Mouse (Mus musculus): ENCODE results near the gene Hp1bp3. TPM values are rescaled to one million over a fixed set of nuclear protein-coding genes. Genes with fewer than 3 reads are reported as not detected.
A peak's percentile ranks its signal among the peaks of the same experiment; 100 is the strongest.

Hp1bp3 gene
- 147 and 152 TPM in 2 replicates for polyA plus RNA-seq (2016; fragmentation: Nextera tagmentation; extraction: Ambion mirVana)

DNA sequence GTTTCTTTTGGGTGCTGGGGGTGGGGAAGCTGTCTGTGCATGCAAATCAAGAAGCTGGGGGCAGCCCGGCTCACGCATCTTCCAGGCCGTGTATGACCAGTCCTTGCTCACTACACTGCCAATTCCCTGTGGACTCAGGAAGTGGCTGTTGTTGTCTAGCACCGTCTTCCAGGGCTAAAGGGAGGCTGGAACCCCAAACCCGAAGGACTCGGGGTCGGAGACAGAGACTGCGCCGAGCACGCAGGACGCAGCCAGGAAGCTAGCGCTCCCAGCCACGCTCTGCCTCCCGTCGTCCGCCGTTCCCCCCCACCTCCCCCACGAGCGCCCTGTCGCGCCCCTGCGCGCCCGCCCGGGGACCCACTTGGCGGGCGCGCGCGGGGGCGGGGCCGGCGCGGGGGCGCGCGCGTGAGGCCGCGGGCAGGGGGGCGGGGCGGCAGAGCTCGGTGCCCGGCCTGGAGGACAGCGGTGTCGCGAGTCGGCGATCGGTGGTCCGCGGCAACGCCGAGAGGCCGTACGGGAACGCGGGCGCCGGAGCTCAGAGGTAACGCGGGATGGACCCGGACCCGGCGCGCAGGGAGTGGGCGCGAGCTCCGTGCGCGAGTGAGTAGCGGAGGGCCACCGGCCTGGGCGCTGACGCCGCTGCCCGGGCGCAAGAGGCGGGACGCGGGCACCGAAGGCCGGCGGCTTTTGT lies at the start of gene Hp1bp3:
Hp1bp3 (plus strand) TSS at position 97 of the 691 bp plus-strand sequence.
- Histone ChIP-seq H3K36me3 (replicated peaks) (peaks cover 29% of the 10 kb centered on the region), H3K9me3 (no peaks in the 10 kb centered on the region), H3K27ac (peak within 1 kb of the TSS; percentile 100), H3K4me3 (peak within 1 kb of the TSS; percentile 91), H3K27me3 (ENCODE audit: poor library complexity, severe bottlenecking) (no peaks in the 10 kb centered on the region), H3K4me1 (peaks cover 34% of the 10 kb centered on the region)
- DNase-seq (ENCODE audit: extremely low spot score, low spot score), result peak; percentile 76
- WGBS, result under 1% methylated on average over 84 of the region's 84 CpGs

DNA sequence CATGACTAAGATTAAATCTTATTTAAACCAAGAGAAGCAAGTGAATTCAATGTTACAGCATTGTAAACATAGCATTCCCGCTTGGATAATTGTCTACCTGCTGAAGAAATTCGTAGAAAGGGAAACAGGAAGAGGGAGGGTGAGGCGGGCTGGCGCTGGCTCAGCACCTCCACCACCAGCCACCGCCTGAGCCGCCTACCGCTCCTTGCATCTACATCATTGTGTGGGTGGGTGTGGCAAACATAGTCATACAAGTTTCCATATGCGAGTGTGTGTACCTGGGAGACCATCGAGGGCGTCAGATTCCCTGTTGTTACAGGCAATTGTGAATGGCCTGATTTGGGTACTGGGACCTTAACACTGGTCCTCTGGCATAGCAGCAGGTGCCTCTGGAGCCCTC lies 49.6 kb upstream of the Hp1bp3 start:
- H3K27me3 ChIP-seq (ENCODE audit: poor library complexity, severe bottlenecking), result no peaks in the 10 kb centered on the region
- no peak overlapping the region for H3K4me3 ChIP-seq
- H3K4me1 ChIP-seq, result peaks cover 7% of the 10 kb centered on the region
- no peak overlapping the region for H3K27ac ChIP-seq
- no peaks in the 10 kb centered on the region for H3K9me3 ChIP-seq
- H3K36me3 ChIP-seq (replicated peaks), result peaks cover 98% of the 10 kb centered on the region
- 93% methylated on average over 10 of the region's 10 CpGs for WGBS
- DNase-seq (ENCODE audit: extremely low spot score, low spot score), result no peak

DNA sequence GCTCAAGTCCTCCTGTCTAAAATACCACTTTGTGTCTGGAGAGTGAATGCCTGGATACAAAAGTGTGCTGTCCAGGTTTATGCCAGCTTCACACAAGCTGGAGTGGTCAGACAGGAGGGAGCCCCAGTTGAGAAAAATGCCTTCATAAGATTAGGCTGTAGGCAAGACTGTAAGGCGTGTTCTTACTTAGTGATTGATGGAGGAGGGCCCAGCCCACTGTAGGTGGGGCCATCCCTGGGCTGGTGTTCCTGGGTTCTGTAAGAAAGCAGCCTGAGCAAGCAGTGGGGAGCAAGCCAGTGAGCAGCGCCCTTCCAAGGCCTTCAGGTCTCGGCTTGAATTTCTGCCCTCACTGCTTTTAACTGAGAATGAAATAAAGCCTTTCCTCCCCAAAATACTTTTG lies 47.9 kb upstream of the Hp1bp3 start:
- 92% methylated on average over 3 of the region's 3 CpGs for WGBS
- Histone ChIP-seq H3K4me1 (peaks cover 7% of the 10 kb centered on the region), H3K27ac (no peak overlapping the region), H3K36me3 (replicated peaks) (peaks cover 99% of the 10 kb centered on the region), H3K9me3 (no peaks in the 10 kb centered on the region), H3K27me3 (ENCODE audit: poor library complexity, severe bottlenecking) (no peaks in the 10 kb centered on the region), H3K4me3 (no peak overlapping the region)
- no peak for DNase-seq (ENCODE audit: extremely low spot score, low spot score)

DNA sequence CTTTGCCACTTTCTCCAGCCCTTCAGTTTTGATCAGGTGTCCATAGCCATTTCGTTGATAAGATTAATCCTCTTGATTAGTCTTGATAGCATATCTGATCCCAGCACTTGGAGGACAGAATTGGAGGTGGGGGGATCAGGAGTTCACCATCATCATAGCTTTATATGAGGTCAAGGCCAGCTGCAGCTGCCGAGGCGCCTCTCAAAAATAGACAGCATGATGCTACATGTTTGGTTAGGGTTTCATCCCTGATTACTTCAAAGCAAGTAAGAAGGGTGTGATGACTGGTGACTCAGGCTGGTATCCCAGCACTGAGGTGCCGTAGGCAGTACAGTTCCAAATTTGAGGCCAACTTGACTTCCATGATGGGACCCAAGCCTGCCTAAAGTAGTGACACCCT lies 46.7 kb upstream of the Hp1bp3 start:
- Histone ChIP-seq H3K9me3 (no peaks in the 10 kb centered on the region), H3K4me1 (no peaks in the 10 kb centered on the region), H3K36me3 (replicated peaks) (peaks cover 100% of the 10 kb centered on the region), H3K4me3 (no peak overlapping the region), H3K27me3 (ENCODE audit: poor library complexity, severe bottlenecking) (no peaks in the 10 kb centered on the region), H3K27ac (no peak overlapping the region)
- DNase-seq (ENCODE audit: extremely low spot score, low spot score), result no peak
- 94% methylated on average over 4 of the region's 4 CpGs for WGBS

DNA sequence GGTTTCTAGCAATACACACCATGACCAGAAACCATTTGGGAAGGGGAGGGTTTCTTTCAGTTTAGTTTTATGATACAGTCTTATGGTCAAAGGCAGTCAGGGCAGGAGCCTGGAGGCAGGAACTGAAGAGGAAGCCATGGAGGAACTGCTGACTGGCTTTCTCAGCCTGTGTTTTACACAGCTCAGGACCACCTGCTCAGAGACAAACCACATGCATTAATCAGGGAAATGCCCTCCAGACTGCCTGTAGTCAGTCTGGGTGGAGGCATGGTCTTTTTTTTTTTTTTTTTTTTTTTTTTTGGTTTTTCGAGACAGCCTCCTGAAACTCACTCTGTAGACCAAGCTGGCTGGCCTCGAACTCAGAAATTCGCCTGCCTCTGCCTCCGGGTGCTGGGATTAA lies 43.4 kb upstream of the Hp1bp3 start:
- WGBS, result 89% methylated on average over 4 of the region's 4 CpGs
- H3K27me3 ChIP-seq (ENCODE audit: poor library complexity, severe bottlenecking), result no peaks in the 10 kb centered on the region
- DNase-seq (ENCODE audit: extremely low spot score, low spot score), result no peak
- no peak overlapping the region for H3K4me3 ChIP-seq
- no peaks in the 10 kb centered on the region for H3K4me1 ChIP-seq
- H3K27ac ChIP-seq, result no peak overlapping the region
- H3K9me3 ChIP-seq, result no peaks in the 10 kb centered on the region
- H3K36me3 ChIP-seq (replicated peaks), result peaks cover 100% of the 10 kb centered on the region

DNA sequence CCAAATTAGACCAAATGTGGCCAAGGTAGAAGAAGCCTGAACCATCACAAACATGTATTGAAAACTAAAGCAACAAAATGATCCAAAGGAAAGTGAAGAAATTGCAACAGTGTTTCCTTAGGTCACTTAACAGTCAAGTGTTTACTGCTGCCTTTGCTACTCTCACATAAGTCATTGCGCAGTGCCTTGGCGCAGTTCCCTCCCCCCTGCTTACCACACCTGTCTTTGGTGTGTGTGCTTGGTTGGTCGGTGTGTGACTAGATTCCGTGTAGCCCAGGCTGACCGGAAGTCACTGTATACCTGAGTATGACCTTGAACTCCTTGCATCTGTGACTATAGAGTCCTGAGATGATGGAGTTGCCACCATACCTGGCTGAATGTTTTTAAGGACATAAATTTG lies 36.7 kb upstream of the Hp1bp3 start:
- WGBS, result 96% methylated on average over 5 of the region's 5 CpGs

DNA sequence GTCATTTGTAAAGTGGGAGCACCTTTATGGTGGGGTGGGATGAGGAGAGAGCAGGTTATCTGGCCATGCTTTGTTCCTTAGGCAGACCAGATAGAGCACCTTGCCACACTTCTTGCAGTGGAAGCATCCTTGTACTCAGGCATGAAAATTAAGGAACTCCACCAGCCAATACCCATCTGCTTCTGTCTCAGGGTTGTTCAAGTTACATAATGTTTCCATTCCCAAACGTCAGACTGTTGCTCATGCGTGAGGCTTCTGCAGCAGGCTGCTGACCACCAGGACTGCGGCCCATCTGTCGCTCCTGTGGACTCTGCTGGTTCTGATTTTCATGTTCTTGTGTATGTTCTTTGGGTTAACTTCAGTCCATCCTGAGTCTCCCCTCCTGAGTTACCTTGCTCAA lies 35.4 kb upstream of the Hp1bp3 start:
- 94% methylated on average over 4 of the region's 4 CpGs for WGBS
- no peaks in the 10 kb centered on the region for H3K27me3 ChIP-seq (ENCODE audit: poor library complexity, severe bottlenecking)
- no peaks in the 10 kb centered on the region for H3K9me3 ChIP-seq
- H3K27ac ChIP-seq, result no peak overlapping the region
- no peaks in the 10 kb centered on the region for H3K4me1 ChIP-seq
- DNase-seq (ENCODE audit: extremely low spot score, low spot score), result no peak
- peaks cover 99% of the 10 kb centered on the region for H3K36me3 ChIP-seq (replicated peaks)
- H3K4me3 ChIP-seq, result no peak overlapping the region

More for the DNA sequence above, 36.7 kb upstream of the Hp1bp3 start:
- Histone ChIP-seq H3K36me3 (replicated peaks) (peaks cover 99% of the 10 kb centered on the region), H3K4me3 (no peak overlapping the region), H3K27me3 (ENCODE audit: poor library complexity, severe bottlenecking) (no peaks in the 10 kb centered on the region), H3K4me1 (no peaks in the 10 kb centered on the region), H3K9me3 (no peaks in the 10 kb centered on the region), H3K27ac (no peak overlapping the region)
- DNase-seq (ENCODE audit: extremely low spot score, low spot score), result no peak

DNA sequence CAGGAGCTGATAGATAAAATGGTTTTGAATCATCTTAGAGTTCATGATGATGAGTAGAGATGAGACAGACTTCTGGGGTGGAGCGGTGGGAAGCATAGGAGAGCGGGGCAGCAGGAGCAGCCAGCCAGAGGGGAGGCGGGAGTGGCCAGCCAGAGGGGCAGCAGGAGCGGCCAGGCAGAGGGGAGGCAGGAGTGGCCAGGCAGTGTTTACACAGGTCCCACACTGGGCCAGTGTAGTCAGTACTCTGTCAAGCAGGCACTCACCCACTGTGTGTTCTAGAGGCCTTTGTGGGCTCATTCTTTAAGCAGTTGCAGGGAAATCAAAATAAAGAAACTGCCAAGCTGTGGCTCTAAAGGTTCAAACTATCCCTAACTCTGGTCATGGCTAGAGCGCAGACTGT lies 32.0 kb upstream of the Hp1bp3 start:
- Histone ChIP-seq H3K27ac (no peak overlapping the region), H3K27me3 (ENCODE audit: poor library complexity, severe bottlenecking) (no peaks in the 10 kb centered on the region), H3K9me3 (no peaks in the 10 kb centered on the region), H3K4me1 (no peaks in the 10 kb centered on the region), H3K4me3 (no peak overlapping the region), H3K36me3 (replicated peaks) (peaks cover 99% of the 10 kb centered on the region)
- DNase-seq (ENCODE audit: extremely low spot score, low spot score), result no peak
- WGBS, result 91% methylated on average over 5 of the region's 5 CpGs

DNA sequence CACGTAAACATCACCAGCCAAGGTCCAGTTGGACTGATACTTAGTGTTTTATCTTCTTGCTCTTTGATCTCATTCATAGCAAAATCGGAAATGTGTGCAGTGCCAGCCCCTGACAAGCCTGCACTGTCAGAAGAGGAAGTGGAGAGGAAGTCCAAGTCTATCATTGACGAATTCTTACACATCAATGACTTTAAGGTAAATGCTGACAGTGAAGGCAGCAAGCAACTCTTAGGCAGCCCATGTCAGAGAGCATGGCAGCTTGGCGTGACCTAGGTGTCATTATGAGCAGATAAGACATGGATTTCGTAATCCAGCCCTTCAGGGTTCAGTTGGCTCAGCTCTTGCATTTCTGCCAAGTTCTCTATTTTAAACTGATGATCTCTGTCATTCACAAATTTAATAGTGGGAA lies 31.5 kb upstream of the Hp1bp3 start:
- no peak for DNase-seq (ENCODE audit: extremely low spot score, low spot score)
- H3K4me3 ChIP-seq, result no peak overlapping the region
- H3K4me1 ChIP-seq, result no peaks in the 10 kb centered on the region
- no peaks in the 10 kb centered on the region for H3K9me3 ChIP-seq
- no peaks in the 10 kb centered on the region for H3K27me3 ChIP-seq (ENCODE audit: poor library complexity, severe bottlenecking)
- no peak overlapping the region for H3K27ac ChIP-seq
- 90% methylated on average over 5 of the region's 5 CpGs for WGBS
- peaks cover 99% of the 10 kb centered on the region for H3K36me3 ChIP-seq (replicated peaks)

DNA sequence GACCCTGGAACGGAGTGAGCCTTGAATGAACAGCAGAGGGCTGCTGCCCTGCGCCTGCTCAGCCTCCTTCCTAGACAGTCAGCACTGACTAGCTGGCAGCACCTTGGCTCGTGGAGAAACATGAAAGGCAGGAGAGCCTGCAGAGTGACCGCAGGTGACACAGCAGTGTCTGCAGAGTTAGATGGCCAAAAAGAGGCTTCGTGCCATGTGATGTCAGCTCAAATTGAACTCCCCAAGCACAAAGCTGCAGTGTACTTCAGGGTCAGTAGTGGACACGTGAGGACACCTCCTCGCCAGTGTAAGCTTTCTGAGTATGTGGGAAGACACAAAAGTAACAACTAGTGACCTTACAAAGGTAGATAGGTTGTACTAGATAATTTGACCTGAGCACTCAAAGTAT lies 30.1 kb upstream of the Hp1bp3 start:
- no peaks in the 10 kb centered on the region for H3K27me3 ChIP-seq (ENCODE audit: poor library complexity, severe bottlenecking)
- H3K9me3 ChIP-seq, result no peaks in the 10 kb centered on the region
- H3K4me1 ChIP-seq, result no peaks in the 10 kb centered on the region
- peaks cover 99% of the 10 kb centered on the region for H3K36me3 ChIP-seq (replicated peaks)
- H3K4me3 ChIP-seq, result no peak overlapping the region
- no peak for DNase-seq (ENCODE audit: extremely low spot score, low spot score)
- no peak overlapping the region for H3K27ac ChIP-seq
- WGBS, result 95% methylated on average over 7 of the region's 7 CpGs

DNA sequence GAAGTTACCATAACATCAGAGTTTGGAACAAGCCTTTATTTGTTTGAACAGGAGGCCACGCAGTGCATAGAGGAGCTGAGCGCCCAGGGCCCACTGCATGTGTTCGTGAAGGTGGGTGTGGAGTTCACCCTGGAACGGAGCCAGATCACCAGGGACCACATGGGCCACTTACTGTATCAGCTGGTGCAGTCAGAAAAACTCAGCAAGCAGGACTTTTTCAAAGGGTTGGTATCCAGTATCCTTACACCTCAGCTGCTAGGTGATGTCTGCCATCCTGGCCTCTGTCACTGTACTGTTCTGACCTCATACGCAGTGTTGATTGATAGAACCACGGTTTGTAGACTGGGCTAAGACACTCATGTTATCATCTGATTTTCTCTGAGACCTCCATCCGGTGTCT lies 28.1 kb upstream of the Hp1bp3 start:
- 96% methylated on average over 7 of the region's 7 CpGs for WGBS
- Histone ChIP-seq H3K4me3 (no peak overlapping the region), H3K36me3 (replicated peaks) (peaks cover 99% of the 10 kb centered on the region), H3K27ac (no peak overlapping the region), H3K4me1 (no peaks in the 10 kb centered on the region), H3K9me3 (no peaks in the 10 kb centered on the region), H3K27me3 (ENCODE audit: poor library complexity, severe bottlenecking) (no peaks in the 10 kb centered on the region)
- DNase-seq (ENCODE audit: extremely low spot score, low spot score), result no peak

DNA sequence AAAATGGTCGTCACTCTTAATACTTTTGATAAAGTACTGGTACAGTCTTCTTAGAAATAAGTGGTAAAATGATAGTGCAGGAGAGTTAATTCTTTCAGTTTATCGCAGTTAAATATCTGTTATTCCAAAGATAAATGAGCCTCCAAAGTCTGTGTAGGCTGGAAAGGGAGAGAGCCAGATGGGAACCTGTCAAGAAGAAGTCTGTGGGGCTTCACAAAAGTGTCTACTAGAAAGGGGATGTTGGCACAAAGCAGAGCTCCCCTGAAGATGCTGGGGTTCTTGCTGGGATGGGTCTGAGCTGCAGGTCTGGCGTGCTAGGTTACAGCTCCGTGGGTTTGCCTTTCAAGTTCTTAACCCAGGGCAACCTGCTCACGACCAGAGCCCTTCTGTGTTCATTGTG lies 23.5 kb upstream of the Hp1bp3 start:
- Histone ChIP-seq H3K4me3 (no peak overlapping the region), H3K36me3 (replicated peaks) (peaks cover 98% of the 10 kb centered on the region), H3K9me3 (no peaks in the 10 kb centered on the region), H3K27me3 (ENCODE audit: poor library complexity, severe bottlenecking) (no peaks in the 10 kb centered on the region), H3K27ac (no peak overlapping the region), H3K4me1 (no peaks in the 10 kb centered on the region)
- no peak for DNase-seq (ENCODE audit: extremely low spot score, low spot score)
- WGBS, result 92% methylated on average over 5 of the region's 5 CpGs

DNA sequence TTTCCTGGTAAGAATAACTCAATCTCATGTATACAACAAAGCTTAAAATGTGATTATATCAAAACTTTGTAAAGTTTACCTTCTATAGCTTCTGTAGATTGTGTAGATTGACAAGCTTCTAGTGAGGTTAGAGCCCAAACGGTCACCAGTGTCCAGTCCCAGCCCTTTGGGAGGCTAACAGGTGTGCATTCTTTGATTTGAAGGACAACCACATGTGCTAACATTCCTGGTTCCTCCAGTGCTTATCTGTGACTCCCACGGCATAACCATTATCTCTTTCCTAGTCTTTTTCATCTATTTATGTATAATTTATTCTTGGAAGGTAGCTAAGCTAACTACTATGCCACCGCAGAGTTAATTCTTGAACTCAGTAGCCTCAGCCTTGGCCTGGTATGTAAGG lies 15.3 kb upstream of the Hp1bp3 start:
- Histone ChIP-seq H3K4me3 (no peak overlapping the region), H3K4me1 (no peaks in the 10 kb centered on the region), H3K9me3 (no peaks in the 10 kb centered on the region), H3K36me3 (replicated peaks) (peaks cover 99% of the 10 kb centered on the region), H3K27ac (no peak overlapping the region), H3K27me3 (ENCODE audit: poor library complexity, severe bottlenecking) (no peaks in the 10 kb centered on the region)
- DNase-seq (ENCODE audit: extremely low spot score, low spot score), result no peak
- 93% methylated on average over 3 of the region's 3 CpGs for WGBS

DNA sequence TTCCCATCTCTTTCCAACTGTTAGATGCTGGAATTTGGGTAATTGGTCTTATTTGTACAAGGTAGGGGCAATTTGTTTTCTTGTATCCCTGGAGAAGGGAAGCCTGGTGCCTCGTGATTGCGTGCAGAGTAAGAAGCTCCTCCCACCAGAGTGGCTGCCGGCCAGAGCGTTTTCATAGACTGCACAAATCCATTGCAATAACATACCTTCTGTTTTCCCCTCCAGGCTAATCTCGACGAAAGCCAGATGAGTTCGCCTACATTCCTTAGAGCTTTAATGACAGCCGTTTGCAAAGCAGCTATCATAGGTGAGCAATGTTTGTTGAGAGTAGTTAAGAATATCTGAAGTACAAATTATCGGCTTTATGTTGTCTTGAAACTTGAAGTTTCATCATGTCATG lies 14.4 kb upstream of the Hp1bp3 start:
- Histone ChIP-seq H3K36me3 (replicated peaks) (peaks cover 98% of the 10 kb centered on the region), H3K4me1 (no peaks in the 10 kb centered on the region), H3K27ac (no peak overlapping the region), H3K4me3 (no peak overlapping the region), H3K27me3 (ENCODE audit: poor library complexity, severe bottlenecking) (no peaks in the 10 kb centered on the region), H3K9me3 (no peaks in the 10 kb centered on the region)
- DNase-seq (ENCODE audit: extremely low spot score, low spot score), result no peak
- WGBS, result 89% methylated on average over 9 of the region's 9 CpGs
